Mouse (Mus musculus): Measurements from ENCODE around the gene Etfbkmt. TPM values are rescaled to one million over a fixed set of nuclear protein-coding genes. Genes with fewer than 3 reads are reported as not detected.
"Not testable (repeated sequence)": the region's sequence is repeated elsewhere in the genome, so short reads cannot be mapped to it uniquely, and the experiment has no call there.

The Etfbkmt gene
- polyA plus RNA-seq, 1 experiment from 2014 or later, result 8.3 TPM

GRCm38 (mm10) chr6:149167672-149168071, 28.0 kb downstream of the Etfbkmt start:
- 100% methylated on average over 1 of the region's 1 CpGs for WGBS
- H3K9ac ChIP-seq, result no peak overlapping the region
- H3K4me1 ChIP-seq, result no peaks in the 10 kb centered on the region
- H3K9me3 ChIP-seq (replicated peaks), result no peaks in the 10 kb centered on the region
- no peak for ATAC-seq
- H3K27ac ChIP-seq, result no peak overlapping the region
- no peak overlapping the region for H3K4me2 ChIP-seq
- H3K27me3 ChIP-seq, result no peaks in the 10 kb centered on the region
- no peak overlapping the region for H3K4me3 ChIP-seq
- peaks cover 52% of the 10 kb centered on the region for H3K36me3 ChIP-seq (ENCODE audit: poor library complexity, severe bottlenecking)

- Histone ChIP-seq H3K27ac (no peak overlapping the region), H3K27me3 (no peaks in the 10 kb centered on the region), H3K4me2 (no peak overlapping the region), H3K9me3 (replicated peaks) (no peaks in the 10 kb centered on the region), H3K36me3 (ENCODE audit: poor library complexity, severe bottlenecking) (peaks cover 46% of the 10 kb centered on the region), H3K4me1 (no peaks in the 10 kb centered on the region), H3K9ac (no peak overlapping the region), H3K4me3 (no peak overlapping the region)
- WGBS, result 93% methylated on average over 2 of the region's 2 CpGs
- ATAC-seq, result no peak
These were observed 28.8 kb downstream of the Etfbkmt start for GRCm38 (mm10) chr6:149168436-149168835.

- H3K27me3 ChIP-seq; H3K4me1 ChIP-seq; H3K4me2 ChIP-seq; H3K9ac ChIP-seq; H3K4me3 ChIP-seq; ATAC-seq; H3K27ac ChIP-seq; H3K9me3 ChIP-seq (replicated peaks): not testable (repeated sequence)
- WGBS, result 92% methylated on average over 4 of the region's 4 CpGs
- peaks cover 47% of the 10 kb centered on the region for H3K36me3 ChIP-seq (ENCODE audit: poor library complexity, severe bottlenecking)
These were observed 30.3 kb downstream of the Etfbkmt start for GRCm38 (mm10) chr6:149169965-149170364.

- H3K4me1 ChIP-seq, result no peaks in the 10 kb centered on the region
- peaks cover 54% of the 10 kb centered on the region for H3K36me3 ChIP-seq (ENCODE audit: poor library complexity, severe bottlenecking)
- H3K9ac ChIP-seq, result no peak overlapping the region
- no peak overlapping the region for H3K4me2 ChIP-seq
- no peaks in the 10 kb centered on the region for H3K27me3 ChIP-seq
- H3K4me3 ChIP-seq, result no peak overlapping the region
- H3K27ac ChIP-seq, result no peak overlapping the region
- no peak for ATAC-seq
- whole genome bisulfite sequencing, result 84% methylated on average over 4 of the region's 4 CpGs
- peaks cover 8% of the 10 kb centered on the region for H3K9me3 ChIP-seq (replicated peaks)
These were observed 34.4 kb downstream of the Etfbkmt start for GRCm38 (mm10) chr6:149173831-149174625.

GRCm38 (mm10) chr6:149174932-149175570, 35.4 kb downstream of the Etfbkmt start:
- H3K4me2 ChIP-seq, result no peak overlapping the region
- H3K4me3 ChIP-seq, result no peak overlapping the region
- peaks cover 61% of the 10 kb centered on the region for H3K36me3 ChIP-seq (ENCODE audit: poor library complexity, severe bottlenecking)
- ATAC-seq, result no peak
- H3K9me3 ChIP-seq (replicated peaks), result peaks cover 9% of the 10 kb centered on the region
- 93% methylated on average over 3 of the region's 3 CpGs for WGBS
- H3K4me1 ChIP-seq, result no peaks in the 10 kb centered on the region
- H3K27ac ChIP-seq, result no peak overlapping the region
- no peaks in the 10 kb centered on the region for H3K27me3 ChIP-seq
- no peak overlapping the region for H3K9ac ChIP-seq

- no peaks in the 10 kb centered on the region for H3K27me3 ChIP-seq
- H3K9me3 ChIP-seq (replicated peaks), result peaks cover 9% of the 10 kb centered on the region
- H3K36me3 ChIP-seq (ENCODE audit: poor library complexity, severe bottlenecking), result peaks cover 86% of the 10 kb centered on the region
- H3K4me1 ChIP-seq, result no peaks in the 10 kb centered on the region
- no peak overlapping the region for H3K27ac ChIP-seq
- no peak overlapping the region for H3K9ac ChIP-seq
- ATAC-seq, result no peak
- H3K4me3 ChIP-seq, result no peak overlapping the region
- H3K4me2 ChIP-seq, result no peak overlapping the region
These were observed 39.4 kb downstream of the Etfbkmt start for GRCm38 (mm10) chr6:149179064-149179463.

GRCm38 (mm10) chr6:149184007-149184406, 44.4 kb downstream of the Etfbkmt start:
- WGBS, result 98% methylated on average over 1 of the region's 1 CpGs
- no peak overlapping the region for H3K4me2 ChIP-seq
- H3K9me3 ChIP-seq (replicated peaks), result peaks cover under 1% of the 10 kb centered on the region; the same call in 1 of the 2 replicates
- H3K27me3 ChIP-seq, result no peaks in the 10 kb centered on the region
- H3K36me3 ChIP-seq (ENCODE audit: poor library complexity, severe bottlenecking), result peaks cover 39% of the 10 kb centered on the region
- no peak overlapping the region for H3K9ac ChIP-seq
- H3K4me3 ChIP-seq, result no peak overlapping the region
- H3K4me1 ChIP-seq, result peaks cover 18% of the 10 kb centered on the region
- no peak for ATAC-seq
- H3K27ac ChIP-seq, result no peak overlapping the region

- H3K9me3 ChIP-seq (replicated peaks), result no peaks in the 10 kb centered on the region
- ATAC-seq, result no peak
- no peak overlapping the region for H3K27ac ChIP-seq
- H3K4me2 ChIP-seq, result peak overlapping the region; percentile 69
- peak overlapping the region; percentile 71 for H3K4me3 ChIP-seq
- peak overlapping the region; percentile 90; the same call in 1 of the 2 replicates for H3K9ac ChIP-seq
- H3K4me1 ChIP-seq, result peaks cover 18% of the 10 kb centered on the region
- no peaks in the 10 kb centered on the region for H3K27me3 ChIP-seq
- peaks cover 9% of the 10 kb centered on the region for H3K36me3 ChIP-seq (ENCODE audit: poor library complexity, severe bottlenecking)
- WGBS, result 67% methylated on average over 1 of the region's 1 CpGs
These were observed 47.7 kb downstream of the Etfbkmt start for GRCm38 (mm10) chr6:149187371-149187770.

GRCm38 (mm10) chr6:149188041-149188924, 48.6 kb downstream of the Etfbkmt start, which contains the start of gene Amn1:
Amn1 (minus strand) TSS chr6:149188712.
- under 1% methylated on average over 34 of the region's 34 CpGs for WGBS
- peak within 1 kb of the TSS; percentile 95 for H3K27ac ChIP-seq
- peak within 1 kb of the TSS; percentile 90 for H3K9ac ChIP-seq
- no peaks in the 10 kb centered on the region for H3K9me3 ChIP-seq (replicated peaks)
- peak within 1 kb of the TSS; percentile 71 for H3K4me3 ChIP-seq
- no peaks in the 10 kb centered on the region for H3K27me3 ChIP-seq
- H3K4me1 ChIP-seq, result peaks cover 18% of the 10 kb centered on the region
- peak; percentile 99 for ATAC-seq
- peak within 1 kb of the TSS; percentile 69 for H3K4me2 ChIP-seq
- H3K36me3 ChIP-seq (ENCODE audit: poor library complexity, severe bottlenecking), result peaks cover 1% of the 10 kb centered on the region; the same call in 1 of the 2 replicates

GRCm38 (mm10) chr6:149188925-149189257, 49.2 kb downstream of the Etfbkmt start:
- Histone ChIP-seq H3K4me3 (peak overlapping the region; percentile 71), H3K9ac (peak overlapping the region; percentile 44), H3K9me3 (replicated peaks) (no peaks in the 10 kb centered on the region), H3K27me3 (no peaks in the 10 kb centered on the region), H3K4me1 (peaks cover 18% of the 10 kb centered on the region), H3K36me3 (ENCODE audit: poor library complexity, severe bottlenecking) (no peaks in the 10 kb centered on the region), H3K4me2 (peak overlapping the region; percentile 69), H3K27ac (peak overlapping the region; percentile 95; the same call in 1 of the 2 replicates)
- WGBS, result 36% methylated on average over 8 of the region's 8 CpGs
- peak; percentile 84 for ATAC-seq

GRCm38 (mm10) chr6:149189340-149189922, 49.8 kb downstream of the Etfbkmt start:
- no peak overlapping the region for H3K4me2 ChIP-seq

More at GRCm38 (mm10) chr6:149189340-149189922, 49.8 kb downstream of the Etfbkmt start:
- no peaks in the 10 kb centered on the region for H3K9me3 ChIP-seq (replicated peaks)
- H3K27me3 ChIP-seq, result no peaks in the 10 kb centered on the region
- no peaks in the 10 kb centered on the region for H3K36me3 ChIP-seq (ENCODE audit: poor library complexity, severe bottlenecking)
- 95% methylated on average over 16 of the region's 16 CpGs for WGBS
- no peak overlapping the region for H3K27ac ChIP-seq
- H3K9ac ChIP-seq, result peak overlapping the region; percentile 44
- H3K4me1 ChIP-seq, result peaks cover 18% of the 10 kb centered on the region
- H3K4me3 ChIP-seq, result no peak overlapping the region
- no peak for ATAC-seq

Measured in forebrain, embryonic 13.5 days (tissue).